Mouse (Mus musculus) erythroblast, adult 5-6 weeks (primary cell): ENCODE results near the gene Tnp1. TPM values are rescaled to one million over a fixed set of nuclear protein-coding genes. Genes with fewer than 3 reads are reported as not detected.

ENCODE experiments used
- ATAC-seq: replicated peaks from 2 replicates; pipeline ENCODE4 v1.8.0; 2016; ENCODE audit warnings: moderate number of reproducible peaks, mild to moderate bottlenecking, moderate TSS enrichment, inconsistent platforms; ENCODE audit not compliant: poor library complexity, low FRiP score, severe bottlenecking
- total RNA-seq, 2 experiments: library from RNA; stranded (forward) in 1 of 2; stranded (reverse) in 1 of 2; fragments of 150-400 nt in 1 of 2; fragments of 200-764, 138-1000 nt in 1 of 2; gene quantifications; 2 replicates each; pipeline versions ENCODE4 v1.2.3 to v1.2.4; 2015 to 2017; ENCODE audit warnings: low replicate concordance in 2 of 2

Tnp1 gene
- total RNA-seq (2015; ENCODE audit: low replicate concordance): not detected in 2 replicates
- not detected in 2 replicates for total RNA-seq (2017; ENCODE audit: low replicate concordance)

DNA sequence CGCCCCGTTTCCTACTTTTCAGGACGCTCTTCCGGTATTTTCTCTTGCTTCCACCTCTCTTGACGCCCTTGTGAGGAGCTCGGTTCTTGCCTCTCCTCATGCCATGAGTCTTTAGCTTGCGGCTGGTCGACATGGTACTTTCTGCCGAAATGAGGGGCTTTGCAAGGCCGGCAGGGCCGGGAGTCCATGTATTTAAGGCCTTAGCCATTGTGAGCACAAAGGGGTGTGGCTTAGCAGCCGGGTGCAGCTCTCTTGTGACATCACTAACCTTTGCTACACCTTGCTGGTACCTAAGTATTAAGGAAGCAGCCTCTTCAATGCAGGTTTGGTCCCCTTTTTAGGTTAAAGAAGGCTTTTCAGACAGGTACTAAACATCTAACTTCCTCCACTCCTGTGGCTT is at the start of gene Tnp1:
Gene Tnp1 (minus strand): TSS at position 179 of the 400 bp plus-strand sequence.
- ATAC-seq: no peak

DNA sequence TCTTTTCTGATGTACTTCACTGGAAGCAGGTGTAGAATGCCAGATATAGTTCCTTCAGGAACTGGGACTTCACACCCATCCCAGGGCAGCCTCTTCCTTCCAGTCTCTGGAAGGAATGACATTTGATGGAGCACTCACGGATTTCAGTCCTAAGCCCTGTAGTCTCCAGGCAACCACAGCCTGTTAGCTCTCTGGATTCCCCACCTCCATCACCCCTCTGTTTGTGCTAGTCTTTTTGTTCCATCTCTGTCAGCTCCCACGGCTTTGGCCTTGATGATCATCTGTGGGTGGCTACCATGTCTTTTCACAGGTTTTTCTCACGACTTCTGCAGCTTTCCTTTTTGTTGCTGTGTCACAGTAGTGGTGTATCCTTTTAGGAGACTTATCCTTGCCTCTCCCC is 48.6 kb upstream of the Tnp1 start:
- no peak for ATAC-seq

DNA sequence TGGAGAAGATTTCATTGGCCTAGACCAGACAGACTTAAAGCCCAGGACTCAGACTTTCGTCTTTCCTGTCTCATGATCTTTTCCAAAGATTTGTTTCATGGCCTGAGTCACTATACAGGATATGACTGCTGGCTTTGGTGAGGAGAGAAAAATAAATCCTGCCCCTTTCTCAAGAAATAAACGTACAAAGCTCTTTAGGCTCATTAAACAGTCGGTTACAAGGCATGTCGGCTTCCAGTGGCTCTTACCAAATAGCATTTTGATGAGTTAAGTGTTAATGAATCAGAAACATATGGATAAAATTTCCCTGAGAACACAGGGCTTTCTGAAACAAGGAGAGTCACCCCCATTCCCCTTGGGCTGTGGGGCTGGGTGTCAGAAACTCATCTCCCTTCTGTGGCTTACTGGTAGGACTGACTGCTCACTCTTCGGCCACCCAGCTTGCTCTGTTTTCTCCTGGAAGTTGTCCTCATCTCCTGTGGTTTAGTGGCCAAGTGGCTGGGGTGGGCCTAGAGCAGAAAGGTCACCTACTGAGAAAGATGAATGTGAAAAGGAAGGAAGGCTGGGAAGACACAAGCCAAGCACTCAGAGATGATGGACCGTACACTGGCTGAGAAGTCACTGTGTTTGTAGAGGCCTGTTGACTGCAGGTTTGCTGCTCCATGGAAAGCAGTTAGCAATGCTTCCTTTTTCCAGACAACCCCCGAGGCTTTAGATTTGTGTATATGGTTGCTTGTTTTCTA is 46.0 kb upstream of the Tnp1 start:
- ATAC-seq: no peak

DNA sequence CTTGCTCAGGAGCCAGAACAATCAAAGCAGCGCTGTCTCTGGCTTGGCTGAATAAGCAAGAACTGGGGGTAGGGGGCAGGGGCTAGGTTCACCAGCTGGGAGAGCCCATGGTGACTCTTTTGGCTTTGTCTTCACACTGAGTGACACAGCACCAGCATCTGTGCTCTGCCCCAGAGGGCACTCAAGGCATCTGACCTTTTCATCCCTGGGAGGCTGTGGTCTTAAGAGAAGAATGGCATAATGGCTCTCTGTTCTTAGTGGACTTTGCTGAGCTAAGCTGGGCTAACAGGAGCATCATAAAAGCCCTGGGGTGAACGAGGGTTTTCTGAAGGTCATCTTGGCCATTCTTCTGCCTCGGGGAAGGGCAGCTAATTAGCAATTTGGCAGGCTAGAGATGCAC is 44.6 kb upstream of the Tnp1 start:
- ATAC-seq: no peak

DNA sequence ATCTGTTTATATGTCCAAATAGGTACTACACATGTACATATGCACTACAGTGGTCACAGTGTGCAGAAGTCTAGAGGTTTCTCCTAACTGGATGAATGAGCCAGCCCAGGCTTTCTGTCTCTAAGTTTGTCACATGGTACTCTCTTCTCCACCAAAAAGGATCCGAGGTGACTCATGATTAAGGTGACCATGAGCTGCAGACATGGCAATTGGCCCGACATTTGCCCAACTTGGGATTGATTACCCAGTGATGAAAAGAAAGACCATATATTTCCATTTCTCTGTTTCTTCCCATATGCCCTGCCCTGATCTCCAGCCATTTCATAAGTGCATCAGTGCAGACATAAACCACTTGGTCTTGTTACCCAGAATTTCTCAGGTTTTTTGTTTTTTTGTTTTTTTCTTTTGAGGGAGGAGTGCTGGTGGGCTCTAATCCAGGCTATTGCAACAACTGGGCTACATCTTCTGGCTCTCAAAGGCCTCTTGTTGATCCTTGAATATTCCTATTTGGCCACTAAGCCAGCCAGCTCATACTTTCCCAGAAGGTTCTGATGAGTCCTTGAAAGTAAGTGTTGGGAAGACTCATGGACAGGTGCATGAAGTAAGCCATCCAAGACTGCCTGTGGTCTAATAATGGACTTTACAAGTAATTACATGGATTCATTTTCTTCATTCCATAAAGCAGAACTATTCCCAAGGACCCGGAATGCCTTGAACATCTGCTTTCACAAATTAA is 40.7 kb upstream of the Tnp1 start:
- no peak for ATAC-seq

DNA sequence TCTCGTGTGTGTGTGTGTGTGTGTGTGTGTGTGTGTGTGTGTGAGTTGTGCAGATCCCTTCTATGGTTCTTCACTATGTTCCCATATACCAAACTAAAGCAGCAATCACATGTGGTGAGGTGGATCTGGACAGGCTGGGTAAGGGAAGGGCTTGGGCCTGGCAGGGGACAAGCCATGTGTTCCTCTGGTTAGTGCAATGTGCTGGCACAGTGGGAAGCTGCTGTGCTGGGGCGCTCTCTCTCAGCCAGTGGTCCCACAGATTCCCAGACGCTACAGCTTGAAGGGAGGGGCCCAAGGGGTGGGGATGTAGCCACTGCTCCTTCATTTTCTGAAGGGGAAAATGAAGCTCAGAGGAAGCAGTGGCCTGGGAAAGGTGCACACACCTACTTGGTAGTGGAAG is 40.1 kb upstream of the Tnp1 start:
- no peak for ATAC-seq

DNA sequence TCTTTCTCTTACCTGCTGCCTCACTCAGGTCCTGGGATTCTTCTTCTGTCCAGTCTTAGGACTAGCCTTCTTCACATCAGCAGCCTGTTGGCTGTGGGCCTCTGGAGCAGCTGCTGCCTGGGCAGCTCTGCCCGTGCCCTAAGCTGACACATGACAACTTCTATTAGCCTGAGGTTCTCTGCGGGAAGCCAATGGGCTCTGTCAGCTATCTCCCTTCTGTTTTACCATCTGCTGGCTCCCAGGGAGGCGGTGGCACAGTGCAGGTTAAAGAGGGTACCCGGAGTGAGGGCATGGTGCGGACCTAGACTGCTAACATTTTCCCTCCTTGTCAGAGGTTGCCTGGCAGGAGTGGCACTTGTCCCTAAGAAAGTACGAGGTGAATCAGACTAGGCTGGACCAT is 39.5 kb upstream of the Tnp1 start:
- ATAC-seq: no peak

DNA sequence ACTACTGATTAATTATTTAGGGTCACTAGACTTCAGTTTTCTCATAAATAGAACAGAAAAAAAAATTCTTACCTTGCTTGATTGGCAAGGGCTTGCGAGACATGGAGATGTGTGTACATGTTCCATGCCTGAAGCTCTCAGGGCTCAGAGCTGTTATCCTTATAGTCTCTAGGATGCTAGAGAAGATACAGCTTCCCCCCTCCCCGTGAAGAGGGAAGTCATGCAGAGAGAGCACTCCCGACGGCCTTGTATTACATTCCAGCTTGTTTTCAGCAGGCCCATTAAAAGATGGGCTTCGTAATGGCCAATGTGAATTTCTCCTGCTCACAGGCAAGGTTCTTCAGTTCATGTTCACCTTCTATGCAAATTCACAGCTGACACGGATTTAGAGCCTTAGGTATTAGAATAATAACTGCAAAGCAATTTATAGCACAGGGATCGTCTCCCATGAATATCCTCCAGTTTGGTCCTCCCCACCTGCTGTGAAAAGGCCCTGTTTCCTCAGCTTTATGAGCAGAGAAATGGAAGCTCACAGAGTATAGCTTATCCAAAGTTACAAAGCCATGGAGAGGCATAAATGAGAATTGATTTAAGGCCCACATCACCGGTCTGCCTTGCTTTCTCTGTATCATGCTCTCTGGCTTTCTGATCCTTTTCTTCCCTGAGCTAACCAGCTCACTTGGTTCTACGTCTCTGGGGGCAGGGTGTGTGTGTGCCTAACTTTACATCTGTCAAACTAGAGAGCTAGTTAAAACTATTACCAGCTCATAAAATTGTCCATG is 38.0 kb upstream of the Tnp1 start:
- no peak for ATAC-seq

DNA sequence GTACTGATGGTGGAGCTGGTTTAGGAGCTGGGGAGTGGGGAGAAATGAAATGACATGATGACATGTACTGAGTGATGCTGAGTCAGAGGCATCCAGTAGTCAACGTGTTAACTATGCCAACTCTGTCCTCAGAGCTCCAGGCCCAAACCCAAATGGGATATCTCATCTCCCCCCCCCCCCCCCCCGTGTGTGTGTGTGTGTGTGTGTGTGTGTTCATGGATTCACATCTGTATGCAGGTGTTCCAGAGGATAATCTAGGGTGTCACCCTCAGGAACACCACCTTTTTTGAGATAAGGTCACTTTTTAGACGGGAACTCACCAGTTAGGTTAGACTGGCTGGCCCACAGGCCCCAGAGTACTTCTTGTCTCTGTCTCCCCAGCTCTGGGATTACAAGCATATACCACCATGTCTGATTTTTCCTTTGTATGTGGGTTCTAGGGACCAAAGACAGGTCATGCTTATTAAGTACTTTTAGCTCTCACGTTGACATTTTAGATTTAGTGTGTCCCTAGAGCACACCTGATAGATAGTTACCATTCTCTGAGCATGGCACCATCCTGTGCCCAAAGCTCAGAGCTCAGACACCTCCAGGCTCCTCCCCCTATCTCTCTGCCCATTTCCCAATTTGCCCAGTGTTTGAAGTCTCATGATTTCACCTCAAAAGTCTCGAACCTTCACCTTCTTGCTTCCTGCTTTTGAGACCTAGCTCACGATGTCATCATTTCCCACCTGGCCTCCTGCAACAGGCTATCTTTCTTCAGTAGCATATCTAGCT is 31.4 kb upstream of the Tnp1 start:
- no peak for ATAC-seq

DNA sequence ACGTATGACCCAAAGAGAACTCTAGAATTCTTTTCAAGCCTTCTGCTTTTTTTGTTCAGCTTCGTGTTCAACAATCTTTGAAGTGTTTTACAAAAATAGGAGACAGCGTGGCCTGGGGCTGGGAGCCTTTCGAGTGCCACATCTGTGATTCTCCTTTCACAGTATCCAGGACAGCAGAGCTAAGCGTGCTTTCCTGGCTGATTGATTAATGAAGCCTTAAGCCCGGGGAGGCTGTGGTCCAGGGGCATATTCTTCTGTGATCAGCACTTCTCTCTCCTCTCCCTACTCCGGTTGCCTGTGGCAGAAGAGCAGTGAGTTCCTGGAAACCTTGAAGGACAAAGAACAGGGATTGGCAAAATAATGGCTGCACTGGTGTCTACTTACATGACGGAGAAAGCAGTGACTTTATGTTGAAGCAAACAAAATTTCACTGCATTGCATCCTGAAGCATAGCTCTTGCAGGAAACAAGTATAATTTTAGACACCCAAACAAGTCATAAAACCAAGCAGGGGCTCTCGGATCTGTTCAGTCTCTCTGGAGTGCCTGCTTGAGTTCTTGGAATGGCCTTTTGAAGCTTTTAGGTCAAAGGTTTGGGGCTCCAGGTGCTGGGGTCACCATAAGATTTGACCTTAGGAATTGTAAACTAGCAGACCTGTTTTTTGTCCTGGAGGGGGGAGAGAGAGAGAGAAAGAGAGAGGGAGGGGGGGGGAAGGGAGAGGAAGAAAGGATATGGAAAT is 30.4 kb upstream of the Tnp1 start:
- ATAC-seq: no peak

DNA sequence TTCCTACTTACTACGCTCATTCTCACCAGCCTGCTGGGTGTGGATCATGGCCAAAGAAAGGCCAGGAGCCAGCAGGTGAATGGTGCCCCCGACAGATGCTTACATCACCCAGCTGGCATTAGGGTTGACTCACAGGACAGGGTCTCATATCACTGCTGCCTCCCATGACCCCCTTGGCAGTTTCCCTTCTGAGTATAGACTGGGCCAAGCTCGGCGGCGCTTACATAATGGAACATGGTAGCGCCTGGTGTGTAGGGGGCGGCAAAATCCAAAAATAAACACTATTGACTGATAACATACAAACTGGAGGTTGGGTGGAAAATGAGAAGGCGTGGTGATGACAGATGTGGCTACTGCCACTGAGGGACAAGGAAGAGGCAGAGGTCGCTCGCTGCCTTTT is 28.0 kb upstream of the Tnp1 start:
- no peak for ATAC-seq

DNA sequence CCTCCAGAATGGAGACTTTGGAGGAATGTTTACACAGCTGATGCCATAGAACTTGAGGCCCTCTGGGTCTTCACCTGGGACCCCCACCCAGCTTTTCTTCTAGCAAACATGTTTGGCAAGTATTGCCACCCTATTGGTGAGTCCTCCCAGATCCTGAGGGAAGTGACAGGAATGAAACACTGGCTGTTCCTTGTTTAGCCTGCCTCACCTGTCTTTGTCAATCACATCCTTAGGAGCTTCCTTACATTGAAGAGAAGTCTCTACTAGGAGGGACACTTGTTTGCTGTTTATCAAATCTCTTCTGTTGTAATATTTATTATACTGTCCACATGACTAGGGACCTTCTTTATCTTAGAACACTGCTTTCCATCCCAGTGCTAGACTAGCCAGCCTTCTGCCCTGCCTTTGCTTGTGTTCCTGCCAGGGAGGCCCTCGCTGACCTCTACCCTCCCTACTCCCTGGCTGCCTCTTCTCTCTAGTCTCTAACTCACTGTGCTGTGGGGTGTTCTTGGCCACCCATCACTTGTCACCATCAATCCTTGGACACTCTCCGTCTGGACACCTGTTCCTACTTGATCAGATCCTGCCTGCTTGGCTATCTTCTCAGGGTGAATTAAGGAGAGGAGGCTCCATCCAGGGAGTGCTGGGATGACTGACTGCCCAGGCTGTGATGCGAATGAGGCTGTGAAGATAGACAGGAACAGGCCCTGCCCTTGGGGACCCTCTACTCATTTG is 25.1 kb upstream of the Tnp1 start:
- ATAC-seq: no peak

DNA sequence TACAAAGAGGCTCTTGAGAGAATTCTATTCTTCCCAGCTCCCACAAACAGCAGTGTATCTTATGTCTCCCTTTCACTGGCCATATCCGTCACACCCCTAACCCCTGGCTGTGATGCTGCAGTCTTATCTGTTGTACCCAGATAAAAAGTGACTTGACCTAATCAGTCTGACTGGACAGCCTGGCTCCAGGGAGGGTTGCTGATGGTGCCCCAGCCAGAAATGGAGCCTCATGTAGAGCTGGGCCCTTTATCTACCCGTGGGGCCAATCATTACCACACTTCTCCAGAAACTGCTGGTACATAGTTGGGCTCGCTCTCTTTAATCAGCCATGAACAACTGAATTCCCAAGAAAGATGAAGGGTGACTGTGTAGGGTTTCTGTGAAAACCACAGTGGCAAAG is 22.8 kb upstream of the Tnp1 start:
- no peak for ATAC-seq

DNA sequence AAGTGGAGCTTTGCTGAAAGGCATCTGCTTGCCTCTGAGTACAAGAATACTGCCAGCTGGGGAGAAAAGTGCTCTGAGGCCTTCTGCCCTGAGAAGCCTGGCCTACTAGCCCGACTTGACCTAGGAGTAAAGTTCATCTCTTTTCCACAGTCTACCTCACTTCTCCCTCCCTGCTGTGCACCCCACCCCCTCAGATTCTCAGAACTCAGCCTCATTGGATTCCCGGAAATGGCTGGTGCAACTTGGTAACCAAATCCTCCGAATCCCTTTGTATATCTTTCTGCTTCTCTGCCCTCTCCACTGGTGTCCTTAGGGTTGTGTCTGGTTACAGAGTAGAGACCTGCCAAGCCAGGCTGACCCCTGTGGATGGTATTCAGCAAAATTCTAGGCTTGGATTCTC is 20.8 kb upstream of the Tnp1 start:
- no peak for ATAC-seq

DNA sequence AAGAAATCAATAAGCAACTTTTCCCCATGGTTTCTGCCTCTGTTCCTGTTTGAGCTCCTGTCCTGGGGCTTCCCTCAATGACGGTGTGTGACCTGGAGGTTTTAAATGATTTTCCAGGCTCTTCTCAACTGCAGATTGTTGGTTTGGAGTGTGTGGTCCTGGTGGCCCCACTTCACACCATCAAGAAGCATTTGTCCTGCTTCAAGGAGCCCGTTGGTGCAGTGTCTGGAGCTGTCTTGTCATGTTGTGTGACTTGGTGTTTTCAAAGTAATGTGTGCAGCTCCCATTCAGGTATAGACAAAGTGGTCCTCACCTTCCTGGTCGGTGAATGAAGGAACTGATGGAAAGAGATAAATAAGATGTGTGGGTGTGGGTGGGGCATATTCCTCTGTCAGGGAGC is 20.0 kb upstream of the Tnp1 start:
- ATAC-seq: no peak

DNA sequence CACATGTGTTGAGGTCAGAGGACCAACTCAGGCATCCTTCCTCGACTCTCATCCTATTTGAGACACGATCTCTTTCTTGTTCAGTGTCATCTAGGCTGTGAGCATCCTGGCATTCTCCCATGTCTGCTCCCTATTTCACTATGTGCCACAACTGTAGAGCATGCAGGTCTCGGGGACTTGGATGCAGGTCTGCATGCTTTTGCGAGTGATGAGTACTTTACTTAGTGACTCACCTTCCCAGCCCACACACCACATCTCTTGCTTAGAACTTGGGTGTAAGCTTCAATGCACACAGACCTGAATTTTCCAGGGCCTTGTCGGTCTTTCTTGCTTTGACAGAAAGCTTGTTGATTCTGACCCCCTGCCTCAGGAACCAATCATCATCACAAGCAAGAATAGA is 16.8 kb upstream of the Tnp1 start:
- no peak for ATAC-seq

DNA sequence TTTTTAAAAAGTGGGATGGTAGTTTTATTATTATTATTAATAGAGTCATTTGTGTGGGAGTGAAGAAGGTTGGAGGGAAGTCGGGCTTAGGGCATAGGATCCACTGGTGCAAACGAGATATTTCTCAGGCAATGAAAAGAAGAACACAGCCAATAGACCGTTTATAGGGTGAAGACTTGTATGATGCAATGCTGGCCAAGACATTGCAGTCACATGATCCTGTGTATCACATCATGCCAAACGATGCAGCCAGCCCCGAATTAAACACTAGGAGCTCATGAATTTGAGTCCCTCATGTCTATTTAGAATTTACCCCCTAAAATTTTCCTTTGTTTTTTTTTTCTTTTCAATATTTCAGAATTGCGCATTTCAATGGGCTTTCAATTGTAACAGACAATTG is 13.0 kb upstream of the Tnp1 start:
- no peak for ATAC-seq

DNA sequence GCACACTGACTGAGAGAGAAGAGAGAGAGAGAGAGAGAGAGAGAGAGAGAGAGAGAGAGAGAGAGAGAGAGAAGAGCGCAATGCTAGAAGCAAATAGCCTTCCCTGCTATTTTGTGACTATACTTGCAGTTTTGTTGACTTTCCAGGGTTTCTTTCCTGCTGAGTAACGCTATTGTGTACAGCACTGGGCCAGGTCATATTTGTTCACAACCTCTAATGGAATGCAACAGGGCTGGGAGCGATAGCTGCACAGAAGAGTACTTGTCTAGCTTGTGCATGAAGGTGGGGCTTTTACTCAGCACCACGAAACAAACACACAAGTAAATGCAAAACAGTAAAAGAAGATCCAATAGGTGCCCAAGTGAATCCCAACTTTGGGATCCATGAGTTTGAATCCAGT is 11.7 kb upstream of the Tnp1 start:
- no peak for ATAC-seq
